Mouse (Mus musculus) heart, adult 8-10 months (tissue): ENCODE measurements at regions not wholly inside any gene's neighbourhood (a gene's known extent, or its start where the extent isn't known, plus 50 kb on each side); places are given as distances from the start of the nearest gene placed in this dataset.
A peak's percentile ranks its signal among the peaks of the same experiment; 100 is the strongest.

Source experiments
- DNase-seq: peaks from one replicate; pipeline ENCODE4 v3.0.0; 2022; ENCODE audit warnings: low spot score

DNA sequence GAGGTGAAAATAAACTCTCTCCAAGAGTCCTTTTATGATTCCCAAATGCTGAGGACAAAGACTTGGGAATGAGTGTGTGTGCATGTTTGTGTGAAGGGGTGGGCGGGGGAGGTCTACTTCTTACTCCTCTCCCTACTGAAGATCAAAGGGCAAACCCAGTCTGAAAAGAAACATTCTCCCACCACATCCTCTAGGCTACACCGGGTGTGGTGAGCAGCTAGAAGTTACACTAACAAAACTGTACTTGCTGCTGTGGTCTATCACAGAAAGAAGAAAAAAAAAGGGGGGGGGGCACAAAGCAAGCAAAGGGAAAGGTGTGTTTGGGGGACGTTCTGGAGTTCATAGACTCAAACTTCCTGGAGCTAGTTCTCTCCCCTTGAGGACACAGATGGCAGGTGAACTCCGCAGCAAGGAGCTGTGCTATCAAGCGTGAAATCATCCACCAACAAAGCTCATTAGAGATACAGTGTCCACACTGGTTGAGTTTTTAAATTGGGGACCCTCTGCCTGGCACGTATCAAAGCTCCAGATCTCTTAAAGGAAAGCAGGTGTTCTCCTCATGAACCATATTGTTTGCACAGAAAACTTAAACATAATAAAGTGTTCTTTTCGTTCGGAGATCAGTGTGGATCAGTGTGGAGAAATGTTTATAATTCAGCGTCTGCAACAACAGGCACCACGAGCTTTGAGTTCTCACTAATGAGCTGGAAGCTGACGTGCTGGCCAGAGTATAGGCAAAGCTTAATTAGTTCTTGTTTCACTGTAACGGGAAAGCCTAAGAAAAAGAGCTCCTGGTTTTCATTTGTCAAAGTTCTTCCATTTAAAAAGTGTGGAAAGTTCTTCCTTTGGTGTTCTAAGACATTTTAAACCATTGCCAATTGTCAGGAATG lies 280.7 kb upstream of the Htr2a start:
- DNase-seq, result no peak

DNA sequence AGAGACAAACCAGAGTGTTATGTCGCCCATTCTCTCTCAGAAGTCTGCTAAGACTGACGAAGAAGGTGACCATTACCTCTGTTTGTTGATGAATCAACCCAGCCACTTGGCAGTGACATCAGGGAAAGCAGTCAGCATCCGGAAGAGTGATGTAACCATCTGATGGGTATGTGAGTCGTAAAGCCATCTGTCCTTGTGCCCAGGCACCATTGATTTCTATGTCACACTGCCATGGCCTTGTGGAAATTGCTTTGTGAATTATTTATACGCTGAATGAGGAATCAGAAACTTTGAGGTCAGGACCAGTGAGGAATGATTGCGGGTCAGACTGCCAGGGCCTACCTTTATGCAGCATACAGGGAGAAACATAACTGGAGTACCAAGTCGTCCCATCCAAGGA lies 256.2 kb upstream of the Htr2a start:
- DNase-seq, result no peak

GRCm38 (mm10) chr14:74392419-74392818 lies 248.2 kb upstream of the Htr2a start:
- no peak for DNase-seq

DNA sequence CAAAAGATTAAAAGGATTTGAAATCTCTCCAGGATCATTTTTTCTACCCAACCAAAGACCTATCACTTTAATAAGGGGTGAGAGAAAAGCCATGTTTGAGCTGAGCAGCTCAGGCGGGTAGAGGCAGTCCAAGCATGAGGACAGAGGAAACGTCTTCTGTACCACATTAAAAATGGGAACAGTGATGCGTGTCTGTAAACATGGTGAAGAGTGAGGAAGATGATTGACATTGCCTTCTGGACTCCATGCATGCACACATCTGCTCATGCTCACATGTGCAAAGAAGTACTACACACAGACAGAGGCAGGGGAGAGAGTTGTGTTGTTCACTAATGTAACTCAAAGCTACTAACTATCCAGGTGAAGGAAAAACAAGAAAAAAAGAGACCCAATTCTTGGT lies 243.4 kb upstream of the Htr2a start:
- DNase-seq, result no peak

- DNase-seq, result no peak
Measured at GRCm38 (mm10) chr14:74409441-74409840, 231.2 kb upstream of the Htr2a start.

DNA sequence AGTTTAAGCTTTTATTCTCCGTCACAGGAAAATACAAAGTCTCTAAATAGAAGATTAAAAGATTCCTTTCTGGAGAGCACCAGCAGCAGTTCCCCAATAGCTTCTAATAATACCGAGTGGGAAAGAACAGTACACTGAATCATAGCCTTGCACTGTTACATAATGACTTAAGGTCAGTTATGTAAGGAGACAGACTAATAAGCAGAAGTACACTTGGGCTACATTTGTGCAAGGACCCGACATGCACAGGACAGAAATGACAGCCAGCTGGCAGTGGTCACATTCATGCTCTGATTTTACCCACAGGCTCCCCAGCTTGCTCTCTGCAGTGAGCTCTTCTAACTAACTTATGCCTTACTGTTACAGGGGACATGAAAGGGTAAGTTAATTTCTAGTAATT lies 212.4 kb upstream of the Htr2a start:
- DNase-seq, result peak; percentile 46

DNA sequence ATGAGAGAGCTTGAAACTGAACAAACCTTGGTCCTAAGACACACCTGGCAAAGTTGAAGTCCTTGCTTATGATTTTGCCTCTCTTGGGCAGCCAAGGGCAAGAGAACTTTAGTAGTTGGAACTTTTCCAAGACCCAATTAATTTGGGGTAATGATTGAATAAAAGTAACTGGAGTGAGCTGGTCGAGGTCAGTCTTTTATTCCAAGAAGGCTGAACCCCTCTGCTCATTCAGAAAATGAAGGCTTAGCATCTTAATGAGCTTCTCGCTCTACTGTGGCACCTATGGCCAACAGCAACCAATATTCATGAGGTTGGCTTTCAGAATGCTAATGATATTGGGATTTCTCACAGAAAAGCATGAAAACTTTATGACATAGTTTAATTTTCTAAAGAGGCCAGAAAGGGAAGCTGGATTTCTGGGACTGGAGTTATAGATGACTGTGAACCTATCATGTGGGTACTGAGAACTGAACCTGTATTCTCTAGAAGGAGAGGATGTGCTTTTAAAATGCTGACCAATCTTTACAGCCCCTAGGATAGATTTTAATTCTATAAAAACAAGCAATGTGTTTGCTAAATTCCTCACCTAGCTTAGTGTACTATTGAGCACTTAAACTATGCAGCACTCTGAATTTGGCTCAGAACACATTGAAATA lies 176.5 kb upstream of the Htr2a start:
- no peak for DNase-seq

DNA sequence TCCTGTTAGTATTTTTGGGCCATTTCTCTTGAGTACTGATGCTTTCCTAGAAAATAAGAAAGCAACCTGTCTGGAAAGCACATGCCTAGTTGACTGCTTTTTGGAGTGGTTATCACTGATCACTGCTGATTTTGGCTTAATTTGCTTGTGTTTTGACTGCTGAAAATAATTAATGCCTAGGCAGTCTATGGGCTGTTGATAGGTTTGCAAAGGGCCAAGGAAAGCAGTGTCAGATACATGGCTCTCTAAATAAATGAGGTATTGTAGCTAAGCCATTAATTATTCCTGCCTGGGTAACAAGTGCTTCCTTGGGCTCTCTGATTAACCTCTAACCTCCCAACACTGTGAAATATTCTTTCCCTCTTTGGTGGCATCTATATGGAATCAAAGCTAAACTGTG lies 145.1 kb upstream of the Htr2a start:
- DNase-seq, result no peak

- no peak for DNase-seq
Measured at GRCm38 (mm10) chr14:74511521-74511920, 129.1 kb upstream of the Htr2a start.

DNA sequence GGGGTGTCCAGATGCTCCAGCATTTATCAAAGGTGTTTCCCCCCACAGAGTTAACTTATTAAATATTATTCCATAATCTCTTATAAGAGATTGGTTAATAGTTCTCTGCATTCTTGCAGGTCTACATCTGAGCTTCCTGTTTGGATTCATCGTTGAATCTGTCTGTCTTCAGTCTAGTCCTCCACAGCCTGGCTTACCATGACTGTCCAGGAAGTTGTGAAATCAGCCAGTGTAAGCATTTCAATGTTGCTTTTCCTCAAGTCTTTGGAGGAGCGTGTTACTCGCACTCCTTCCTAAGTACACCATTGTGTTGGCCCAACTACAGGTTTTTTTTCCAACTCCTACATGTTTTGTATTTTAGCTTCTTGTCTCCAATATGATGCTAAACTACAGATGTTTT lies 124.2 kb upstream of the Htr2a start:
- no peak for DNase-seq

GRCm38 (mm10) chr14:74519531-74519930 lies 121.1 kb upstream of the Htr2a start:
- no peak for DNase-seq

GRCm38 (mm10) chr14:74521669-74522068 lies 119.0 kb upstream of the Htr2a start:
- DNase-seq, result no peak

DNA sequence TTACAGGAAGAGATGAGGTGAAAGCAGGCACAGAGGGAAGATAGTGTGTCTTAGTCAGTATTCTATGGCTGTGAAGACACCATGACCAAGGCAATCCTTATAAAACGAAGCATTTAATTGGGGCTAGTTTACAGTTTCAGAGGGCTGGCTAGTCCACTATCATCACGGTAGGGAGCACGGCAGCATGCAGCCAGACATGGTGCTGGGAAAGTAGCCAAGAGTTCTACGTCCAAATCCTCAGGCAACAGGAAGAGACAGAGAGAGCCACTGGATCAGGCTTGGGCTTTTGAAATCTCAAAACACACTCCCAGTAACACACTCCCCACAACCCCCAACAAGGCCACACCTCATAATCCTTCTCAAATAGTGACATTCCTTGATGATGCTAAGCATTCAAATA lies 113.4 kb upstream of the Htr2a start:
- peak; percentile 9 for DNase-seq

DNA sequence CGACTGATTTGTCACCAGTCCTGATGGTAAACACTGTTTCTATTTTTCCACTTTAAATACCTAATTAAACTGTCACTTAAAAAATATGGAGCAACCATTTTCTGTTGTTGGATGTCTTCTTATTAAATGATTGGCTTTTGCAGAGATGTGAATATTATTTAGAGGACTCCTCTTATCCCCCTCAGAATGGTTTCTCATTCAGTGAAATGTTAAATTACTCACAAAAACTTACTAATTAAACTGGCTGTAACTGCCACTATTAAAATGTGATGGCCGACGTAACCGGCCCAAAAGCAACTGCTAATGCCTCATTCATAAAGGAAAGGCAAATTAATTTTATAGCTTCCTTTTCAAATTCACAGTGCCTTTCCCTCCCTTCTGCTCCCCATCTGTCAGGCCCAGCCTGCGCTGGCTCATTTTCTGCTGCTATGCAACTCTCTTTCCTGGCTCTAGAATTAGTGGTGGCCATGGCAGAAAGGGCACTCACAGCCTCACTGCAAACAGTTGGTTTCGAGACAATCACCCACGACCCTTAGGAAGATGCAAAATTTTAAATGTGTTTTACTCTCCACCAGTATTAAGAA lies 111.2 kb upstream of the Htr2a start:
- no peak for DNase-seq

- no peak for DNase-seq
Measured at GRCm38 (mm10) chr14:74538187-74538586, 102.5 kb upstream of the Htr2a start.

- no peak for DNase-seq
Measured at GRCm38 (mm10) chr14:74544028-74544427, 96.6 kb upstream of the Htr2a start.

DNA sequence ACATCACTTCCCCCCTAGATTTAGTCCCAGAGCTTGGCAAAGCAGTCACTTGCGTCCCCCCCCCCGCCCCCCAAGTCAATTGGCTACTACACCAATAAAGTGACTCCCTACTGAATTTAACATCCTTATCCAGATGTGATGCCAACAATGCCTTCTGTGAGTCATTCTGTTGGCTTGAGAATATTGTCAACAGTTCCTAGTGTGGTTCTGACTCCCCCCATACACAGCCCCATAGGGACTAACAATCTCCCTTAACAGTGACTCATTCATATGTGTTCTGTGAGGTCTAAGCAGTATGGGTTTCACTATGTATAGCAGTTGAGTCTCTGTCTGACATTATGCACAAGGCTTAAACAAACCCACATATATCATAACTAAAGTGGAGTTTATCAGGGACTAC lies 89.5 kb upstream of the Htr2a start:
- no peak for DNase-seq

DNA sequence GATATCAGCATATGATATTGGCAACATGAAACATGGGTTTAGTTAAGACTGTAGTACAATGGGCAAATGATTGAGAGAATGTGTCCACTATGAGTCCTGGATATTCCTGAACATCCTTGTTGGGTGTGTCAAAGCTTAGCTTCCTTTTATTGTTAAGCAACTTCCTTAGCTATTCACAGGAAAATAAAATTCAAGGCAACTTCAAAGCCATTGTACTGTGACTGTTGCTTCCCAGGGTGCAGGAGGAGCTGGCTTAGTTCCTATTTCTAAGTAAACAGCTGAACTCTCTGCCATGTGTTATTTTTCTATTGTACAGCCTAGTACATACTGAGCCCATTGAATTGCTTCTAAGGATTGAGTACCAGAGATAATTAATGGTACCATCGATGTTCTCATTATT lies 87.0 kb upstream of the Htr2a start:
- peak; percentile 69 for DNase-seq

- no peak for DNase-seq
Measured at GRCm38 (mm10) chr14:74558359-74558758, 82.3 kb upstream of the Htr2a start.
